Mouse (Mus musculus) liver, adult (tissue): ENCODE measurements at regions not wholly inside any gene's neighbourhood (a gene's known extent, or its start where the extent isn't known, plus 50 kb on each side); places are given as distances from the start of the nearest gene placed in this dataset.
A peak's percentile ranks its signal among the peaks of the same experiment; 100 is the strongest.

ENCODE experiments used
- GATA4 ChIP-seq: IDR thresholded peaks from 2 replicates; pipeline ENCODE4 v1.6.1; 2014; ENCODE audit warnings: mild to moderate bottlenecking, low read length; ENCODE audit not compliant: insufficient replicate concordance

DNA sequence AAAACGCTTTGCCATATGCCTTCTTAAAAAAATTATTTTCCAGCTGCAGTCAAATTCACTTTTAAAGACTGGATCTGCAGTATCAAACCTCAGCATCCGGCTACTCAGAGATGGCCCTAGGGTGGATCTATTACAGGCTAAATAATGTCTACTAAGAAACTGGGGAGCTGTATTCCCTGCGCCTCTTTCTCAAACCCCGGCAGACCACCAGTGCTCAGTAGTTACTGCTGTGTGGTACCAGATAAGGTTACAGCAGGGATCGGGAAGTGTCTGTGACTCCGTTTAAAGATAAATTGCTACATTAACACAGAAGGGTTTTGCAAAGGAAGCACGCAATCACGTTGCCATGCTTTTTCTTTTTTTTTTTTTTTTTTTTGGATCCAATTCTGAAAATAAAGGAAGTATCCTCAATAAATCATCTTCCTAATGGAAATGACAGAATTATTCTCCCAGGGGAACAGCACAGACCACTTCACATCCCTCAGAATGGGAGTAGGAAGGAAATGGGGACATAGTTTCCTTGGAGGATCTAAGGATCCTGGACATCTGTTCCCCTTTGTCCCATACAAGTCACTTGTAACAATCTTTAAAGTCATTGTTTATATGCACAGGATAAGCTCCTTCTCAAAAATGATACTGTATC, 304.1 kb upstream of the N6amt1 start:
- 0 out of 2 replicates have a peak, but pooled peaks have one; percentile 46 for TF ChIP-seq GATA4

- TF ChIP-seq GATA4, result no peak
These were observed 309.0 kb upstream of the N6amt1 start for GRCm38 (mm10) chr16:87044773-87045561.

DNA sequence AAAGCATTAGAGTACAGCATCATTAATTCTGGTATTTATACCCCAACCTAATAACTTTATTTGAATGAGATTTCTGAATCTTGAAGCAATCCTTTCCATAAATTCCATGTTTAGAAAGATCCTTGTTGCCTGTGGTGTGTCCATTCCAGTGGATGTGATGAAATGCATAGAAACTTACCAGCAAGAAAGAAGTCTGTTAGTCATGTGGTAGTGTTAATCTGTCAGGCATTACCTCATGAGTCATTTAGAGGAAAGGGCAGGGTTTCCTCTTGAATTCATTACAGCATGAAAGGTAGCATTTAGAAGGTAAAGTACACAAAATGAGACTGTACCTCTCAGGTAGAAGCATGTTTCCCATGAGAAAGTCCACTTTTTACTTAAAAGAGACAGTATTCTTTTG, 310.3 kb upstream of the N6amt1 start:
- TF ChIP-seq GATA4, result no peak

- TF ChIP-seq GATA4, result no peak
These were observed 313.6 kb upstream of the N6amt1 start for GRCm38 (mm10) chr16:87040366-87040765.

DNA sequence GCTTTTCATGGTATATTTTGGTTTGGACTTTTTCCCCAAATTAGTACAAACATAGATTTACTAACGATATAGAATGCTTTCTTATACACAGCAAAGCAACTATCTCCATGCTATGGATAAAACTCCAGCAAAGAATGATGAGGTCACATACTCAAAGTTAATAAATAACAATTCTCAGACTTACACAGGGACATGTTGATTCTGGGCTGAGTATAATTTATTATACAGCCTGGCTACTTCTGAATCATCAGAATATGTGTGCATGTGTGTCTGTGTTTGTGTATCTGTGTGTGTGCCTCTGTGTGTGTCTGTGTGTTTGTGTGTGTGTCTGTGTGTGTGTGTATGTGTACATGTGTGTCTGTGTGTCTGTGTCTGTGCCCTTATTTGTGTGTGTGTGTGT, 314.1 kb upstream of the N6amt1 start:
- no peak for TF ChIP-seq GATA4

- TF ChIP-seq GATA4, result no peak
These were observed 316.9 kb upstream of the N6amt1 start for GRCm38 (mm10) chr16:87037061-87037460.

- TF ChIP-seq GATA4, result no peak
These were observed 322.1 kb upstream of the N6amt1 start for GRCm38 (mm10) chr16:87031836-87032235.

- TF ChIP-seq GATA4, result no peak
These were observed 325.4 kb upstream of the N6amt1 start for GRCm38 (mm10) chr16:87028516-87029145.

GRCm38 (mm10) chr16:87027621-87028020, 326.4 kb upstream of the N6amt1 start:
- TF ChIP-seq GATA4, result no peak

DNA sequence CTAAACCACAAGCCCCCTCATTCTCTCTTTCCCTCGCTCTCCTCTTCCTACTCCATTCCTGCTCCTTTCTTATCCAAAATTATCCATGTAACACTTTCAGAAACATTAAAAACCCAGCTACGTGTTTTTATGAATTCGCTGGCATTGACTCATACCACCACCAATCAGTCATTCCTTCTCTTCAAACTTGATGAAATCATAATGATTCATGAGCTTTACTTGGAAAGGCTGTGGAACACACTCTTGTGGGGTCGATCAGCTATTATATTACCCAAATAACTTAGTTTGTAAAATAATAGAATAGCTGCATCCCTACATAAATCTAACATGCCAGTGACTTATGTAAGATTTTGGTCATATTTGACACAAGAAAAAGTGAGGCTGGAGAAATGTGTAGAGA, 331.9 kb upstream of the N6amt1 start:
- TF ChIP-seq GATA4, result no peak

DNA sequence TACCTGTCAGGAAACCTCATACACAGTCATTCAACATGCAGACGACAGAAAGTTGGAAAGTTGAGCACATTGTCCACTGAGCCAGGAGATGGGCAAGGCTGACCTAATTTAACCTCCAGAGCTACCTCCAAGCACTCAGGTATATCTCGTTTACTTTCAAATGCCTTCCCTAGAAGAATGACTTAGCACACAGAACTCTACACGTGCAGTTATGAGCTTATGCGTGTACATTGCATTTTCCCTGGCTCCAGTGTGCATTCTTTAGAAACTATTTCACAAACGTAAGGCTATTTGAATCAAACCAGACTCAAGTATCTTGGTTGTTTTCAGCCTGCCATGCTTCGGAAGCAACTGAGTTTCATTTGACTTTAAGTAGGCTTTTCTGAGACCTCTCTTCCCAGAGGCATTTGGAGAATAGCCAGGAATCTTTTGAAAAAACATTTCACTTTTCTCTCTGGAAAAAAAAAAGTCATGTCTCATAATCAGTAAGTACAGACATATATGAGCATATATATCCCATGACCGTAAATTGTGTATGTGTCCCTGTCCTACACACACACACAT, 336.8 kb upstream of the N6amt1 start:
- no peak for TF ChIP-seq GATA4

GRCm38 (mm10) chr16:87001579-87001978, 352.4 kb upstream of the N6amt1 start:
- TF ChIP-seq GATA4, result no peak

- no peak for TF ChIP-seq GATA4
These were observed 352.9 kb upstream of the N6amt1 start for GRCm38 (mm10) chr16:87001135-87001534.

DNA sequence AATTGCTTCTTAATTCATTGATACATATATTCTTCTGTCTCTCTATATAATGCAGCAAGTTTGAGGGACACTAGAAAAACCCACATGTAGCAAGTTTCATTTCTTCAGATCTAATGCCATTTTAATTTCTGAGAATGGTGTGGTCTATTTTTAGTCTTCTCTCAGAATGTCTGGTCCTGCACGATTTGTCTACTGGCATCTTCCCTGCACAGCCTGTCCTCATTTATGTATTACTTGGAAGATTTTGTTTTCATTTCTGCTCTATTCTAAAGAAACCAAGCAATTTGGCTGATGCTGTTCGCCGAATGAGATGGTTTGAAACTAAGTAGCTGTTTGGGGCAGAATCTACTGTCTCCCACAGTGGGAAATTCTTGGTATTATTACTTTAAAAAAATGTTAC, 382.3 kb upstream of the N6amt1 start:
- TF ChIP-seq GATA4, result no peak

DNA sequence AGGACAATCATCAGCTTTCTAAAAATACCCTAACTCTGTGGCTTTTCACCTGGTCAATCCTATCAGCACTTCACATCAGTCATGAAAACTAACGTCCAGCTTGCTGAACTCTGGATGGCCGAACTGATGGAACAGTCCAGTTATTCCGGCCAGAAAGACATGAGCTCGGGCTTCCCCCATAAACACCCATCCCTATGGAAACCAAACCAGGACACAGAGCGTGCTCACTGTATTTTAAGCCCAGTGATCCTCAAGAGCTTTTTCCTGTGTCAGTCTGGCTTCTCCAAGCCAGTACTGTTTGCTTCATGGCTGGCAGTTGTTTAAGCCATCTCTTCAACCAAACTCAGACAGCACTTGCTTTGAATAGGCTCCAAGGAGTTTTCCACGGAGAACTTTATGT, 404.3 kb upstream of the N6amt1 start:
- no peak for TF ChIP-seq GATA4
